In genomic region chr4:139484496-139484895, GRCm38 (mm10) we compare ENCODE assay signal across 20 mouse cellular contexts.
"Had no signal": no experiment of that assay in that cellular context is flagged by ENCODE, and none has a peak within 500 bp of the region (broad histone marks: within the 10 kb centered on the region; RNA-seq: fewer than 3 reads in every experiment).

No protein-coding gene starts in this region.

- H3K27me3 ChIP-seq: limb, embryonic 12.5 days; limb, embryonic 15.5 days; midbrain, embryonic 12.5 days; midbrain, embryonic 15.5 days; neural tube, embryonic 12.5 days; neural tube, embryonic 15.5 days had no signal

- ATAC-seq: intestine, postnatal 0 days; liver, postnatal 0 days; lung, postnatal 0 days; midbrain, embryonic 15.5 days had no signal

- H3K27ac ChIP-seq: limb, embryonic 12.5 days; limb, embryonic 15.5 days; liver, embryonic 14.5 days; macrophage; midbrain, embryonic 12.5 days; midbrain, embryonic 15.5 days; neural tube, embryonic 12.5 days; neural tube, embryonic 15.5 days; stomach, postnatal 0 days had no signal

- DNase-seq: left cerebral cortex, postnatal 4 days; liver, postnatal 0 days; lung, embryonic 14.5 days; right cerebral cortex, adult 18-20 months; right cerebral cortex, postnatal 14 days; right cerebral cortex, postnatal 4 days; thymus, adult 2 months; thymus, postnatal 14 days had no signal

- H3K9ac ChIP-seq: limb, embryonic 12.5 days; limb, embryonic 15.5 days; liver, embryonic 14.5 days; liver, postnatal 0 days; lung, embryonic 14.5 days; midbrain, embryonic 12.5 days; midbrain, embryonic 15.5 days; neural tube, embryonic 12.5 days; neural tube, embryonic 15.5 days had no signal

- H3K9me3 ChIP-seq: limb, embryonic 12.5 days; limb, embryonic 15.5 days; midbrain, embryonic 12.5 days; midbrain, embryonic 15.5 days; neural tube, embryonic 12.5 days; neural tube, embryonic 15.5 days had no signal

- H3K4me2 ChIP-seq: limb, embryonic 12.5 days; limb, embryonic 15.5 days; liver, embryonic 11.5 days; lung, embryonic 14.5 days; midbrain, embryonic 12.5 days; midbrain, embryonic 15.5 days; neural tube, embryonic 12.5 days; neural tube, embryonic 15.5 days had no signal

- H3K4me3 ChIP-seq: limb, embryonic 12.5 days; limb, embryonic 15.5 days; midbrain, embryonic 12.5 days; midbrain, embryonic 15.5 days; neural tube, embryonic 12.5 days; neural tube, embryonic 15.5 days had no signal

- H3K4me1 ChIP-seq: limb, embryonic 12.5 days; limb, embryonic 15.5 days; neural tube, embryonic 12.5 days; neural tube, embryonic 15.5 days had no signal
